Mouse (Mus musculus) CH12.LX (cell line): ENCODE measurements around the gene Bsn. TPM values are rescaled to one million over a fixed set of nuclear protein-coding genes. Genes with fewer than 3 reads are reported as not detected.

Experiments
- DNase-seq: peaks from one replicate; pipeline ENCODE4 v3.0.0-alpha.2; 2013; ENCODE audit errors: extremely low read depth
- H3K27ac ChIP-seq: 2 replicates; pipeline ENCODE4 v1.5.1; 2012; ENCODE audit warnings: low read depth, mild to moderate bottlenecking, control low read depth, moderate library complexity; ENCODE audit not compliant: insufficient read depth
- H3K27me3 ChIP-seq: replicated peaks from 2 replicates; pipeline ENCODE3; 2012; ENCODE audit warnings: inconsistent platforms
- H3K36me3 ChIP-seq, 2 experiments: replicated peaks in 1 of 2; 2 replicates each; pipeline versions ENCODE3 to v1.6.1; 2012; ENCODE audit warnings: inconsistent platforms in 1 of 2, low read length in 1 of 2, mild to moderate bottlenecking in 1 of 2, mixed read lengths in 1 of 2, moderate library complexity in 1 of 2; ENCODE audit not compliant: control insufficient read depth in 1 of 2, insufficient read depth in 1 of 2
- H3K4me1 ChIP-seq, 2 experiments: 2 replicates each; pipeline ENCODE4 v1.6.1; 2012; ENCODE audit warnings: inconsistent platforms in 1 of 2, moderate library complexity in 1 of 2; ENCODE audit not compliant: insufficient read depth in 2 of 2, control insufficient read depth in 1 of 2
- H3K4me2 ChIP-seq: 2 replicates; pipeline ENCODE4 v1.6.1; 2012; ENCODE audit warnings: low read depth, mild to moderate bottlenecking, control low read depth; ENCODE audit not compliant: poor library complexity, insufficient read depth, severe bottlenecking
- H3K4me3 ChIP-seq, 3 experiments: fragments of 150-350 bp in 1 of 3; sonication (generic) in 1 of 3; replicated peaks in 1 of 3; 2 replicates each; pipeline versions ENCODE3 to v1.5.1; 2011 to 2012; ENCODE audit warnings: low read depth in 2 of 3, low read length in 2 of 3, mild to moderate bottlenecking in 2 of 3, moderate library complexity in 2 of 3, control low read depth in 1 of 3, improper control_type of control experiment in 1 of 3, inconsistent platforms in 1 of 3, mixed read lengths in 1 of 3; ENCODE audit not compliant: poor library complexity in 1 of 3
- H3K79me2 ChIP-seq: replicated peaks from 2 replicates; pipeline ENCODE4 v1.6.1; 2012; ENCODE audit warnings: mild to moderate bottlenecking, moderate library complexity; ENCODE audit not compliant: control insufficient read depth, poor library complexity, insufficient read depth, severe bottlenecking; ENCODE audit errors: extremely low read depth
- H3K9ac ChIP-seq: 2 replicates; pipeline ENCODE4 v1.6.1; 2012; ENCODE audit warnings: low read depth, mild to moderate bottlenecking, control low read depth, moderate library complexity; ENCODE audit not compliant: insufficient read depth
- H3K9me3 ChIP-seq: replicated peaks from 2 replicates; pipeline ENCODE3; 2012; ENCODE audit warnings: low read length, inconsistent platforms, mixed read lengths
- BHLHE40 ChIP-seq: IDR thresholded peaks from 2 replicates; pipeline ENCODE4 v1.6.1; 2011; ENCODE audit warnings: mild to moderate bottlenecking, low read depth, low read length, improper control_type of control experiment
- CHD1 ChIP-seq: IDR thresholded peaks from 2 replicates; pipeline ENCODE4 v1.6.1; 2012; ENCODE audit warnings: low read depth, low read length, improper control_type of control experiment, inconsistent platforms
- CHD2 ChIP-seq: IDR thresholded peaks from 2 replicates; pipeline ENCODE4 v1.6.1; 2011; ENCODE audit warnings: low read length, improper control_type of control experiment
- CTCF ChIP-seq, 2 experiments: IDR thresholded peaks in 1 of 2; conservative IDR thresholded peaks in 1 of 2; 2 replicates each; pipeline ENCODE4 v1.5.1; 2011 to 2012; ENCODE audit warnings: low read depth in 2 of 2, low read length in 2 of 2, improper control_type of control experiment in 1 of 2, inconsistent platforms in 1 of 2, mild to moderate bottlenecking in 1 of 2, moderate library complexity in 1 of 2
- E2F4 ChIP-seq: IDR thresholded peaks from 2 replicates; pipeline ENCODE4 v1.6.1; 2011; ENCODE audit warnings: low read depth, low read length, improper control_type of control experiment; ENCODE audit not compliant: insufficient replicate concordance
- ELF1 ChIP-seq: IDR thresholded peaks from 2 replicates; pipeline ENCODE4 v1.6.1; 2014; ENCODE audit warnings: low read depth, mild to moderate bottlenecking, inconsistent platforms, low read length, improper control_type of control experiment
- EP300 ChIP-seq: IDR thresholded peaks from 2 replicates; pipeline ENCODE4 v1.6.1; 2011; ENCODE audit warnings: low read length, improper control_type of control experiment
- KAT2A ChIP-seq: IDR thresholded peaks from 2 replicates; pipeline ENCODE4 v1.6.1; 2012; ENCODE audit warnings: low read length, improper control_type of control experiment, inconsistent platforms; ENCODE audit not compliant: insufficient replicate concordance
- MAFK ChIP-seq: IDR thresholded peaks from 2 replicates; pipeline ENCODE4 v1.6.1; 2011; ENCODE audit warnings: low read length, improper control_type of control experiment; ENCODE audit not compliant: insufficient replicate concordance
- MEF2A ChIP-seq: IDR thresholded peaks from 2 replicates; pipeline ENCODE4 v1.6.1; 2014; ENCODE audit warnings: low read depth, mild to moderate bottlenecking, inconsistent platforms, low read length, improper control_type of control experiment, borderline replicate concordance
- MYC ChIP-seq: IDR thresholded peaks from 2 replicates; pipeline ENCODE4 v1.6.1; 2011; ENCODE audit warnings: low read depth, mild to moderate bottlenecking, improper control_type of control experiment, low read length
- NRF1 ChIP-seq: IDR thresholded peaks from 2 replicates; pipeline ENCODE4 v1.6.1; 2014; ENCODE audit warnings: low read depth, mild to moderate bottlenecking, inconsistent platforms, low read length, improper control_type of control experiment, moderate library complexity
- PAX5 ChIP-seq: IDR thresholded peaks from 2 replicates; pipeline ENCODE4 v1.6.1; 2012; ENCODE audit warnings: low read length, inconsistent platforms, mixed read lengths
- POLR2A ChIP-seq: IDR thresholded peaks from 2 replicates; pipeline ENCODE4 v1.6.1; 2011; ENCODE audit warnings: low read depth, mild to moderate bottlenecking, improper control_type of control experiment, low read length
- POLR2AphosphoS2 ChIP-seq: IDR thresholded peaks from 2 replicates; pipeline ENCODE4 v1.6.1; 2011; ENCODE audit warnings: low read depth, low read length, improper control_type of control experiment
- RAD21 ChIP-seq: IDR thresholded peaks from 2 replicates; pipeline ENCODE4 v1.6.1; 2011; ENCODE audit warnings: low read depth, mild to moderate bottlenecking, low read length, improper control_type of control experiment, moderate library complexity
- RCOR1 ChIP-seq: conservative IDR thresholded peaks from 2 replicates; pipeline ENCODE4 v1.6.1; 2012; ENCODE audit warnings: low read depth, mild to moderate bottlenecking, inconsistent platforms, low read length, improper control_type of control experiment
- SMC3 ChIP-seq: IDR thresholded peaks from 2 replicates; pipeline ENCODE4 v1.6.1; 2011; ENCODE audit warnings: low read depth, low read length, improper control_type of control experiment
- TBP ChIP-seq: conservative IDR thresholded peaks from 2 replicates; pipeline ENCODE4 v1.6.1; 2011; ENCODE audit warnings: low read depth, low read length, improper control_type of control experiment
- TCF12 ChIP-seq: IDR thresholded peaks from 2 replicates; pipeline ENCODE4 v1.6.1; 2014; ENCODE audit warnings: low read depth, mild to moderate bottlenecking, inconsistent platforms, low read length, improper control_type of control experiment
- USF1 ChIP-seq: IDR thresholded peaks from 2 replicates; pipeline ENCODE4 v1.6.1; 2014; ENCODE audit warnings: low read depth, mild to moderate bottlenecking, inconsistent platforms, low read length, improper control_type of control experiment
- USF2 ChIP-seq: conservative IDR thresholded peaks from 2 replicates; pipeline ENCODE4 v1.6.1; 2011; ENCODE audit warnings: low read depth, low read length, improper control_type of control experiment
- ZC3H11A ChIP-seq: IDR thresholded peaks from 2 replicates; pipeline ENCODE4 v1.6.1; 2012; ENCODE audit warnings: low read depth, mild to moderate bottlenecking, inconsistent platforms, low read length, improper control_type of control experiment
- ZMIZ1 ChIP-seq: IDR thresholded peaks from 2 replicates; pipeline ENCODE4 v1.6.1; 2012; ENCODE audit warnings: low read depth, mild to moderate bottlenecking, inconsistent platforms, low read length, improper control_type of control experiment
- ZNF384 ChIP-seq: IDR thresholded peaks from 2 replicates; pipeline ENCODE4 v1.6.1; 2012; ENCODE audit warnings: low read depth, low read length, improper control_type of control experiment, inconsistent platforms
- dilution Hi-C: fragments of 300-500 bp; cut with MboI; formaldehyde crosslinking; loops from 2 replicates; pipeline ENCODE4 v1.14.3; 2020; ENCODE audit warnings: low sequenced_read_pairs; ENCODE audit not compliant: extremely low pct_unique_long_range_greater_than_20kb, extremely low pct_ligation_motif_present
- in situ Hi-C: fragments of 300-500 bp; cut with MboI; formaldehyde crosslinking; loops from 3 replicates; pipeline ENCODE4 v1.14.3; 2019; ENCODE audit warnings: low sequenced_read_pairs, low pct_ligation_motif_present, low pct_unique_long_range_greater_than_20kb, mixed read lengths
- polyA plus RNA-seq: library from polyadenylated mRNA; unstranded; fragments of >175 nt; gene quantifications from 2 replicates; pipeline ENCODE4 v1.2.1, GENCODE M21; 2012; ENCODE audit warnings: low read depth; ENCODE audit not compliant: insufficient read length
- total RNA-seq, 2 experiments: library from RNA; depleted of rRNA; stranded (reverse); fragments of 300-350 nt in 1 of 2; fragments of >200 nt in 1 of 2; gene quantifications; 2 replicates each; pipeline ENCODE4 v1.2.3; 2012 to 2014

Bsn gene
- total and polyA plus RNA-seq, 3 experiments: 3.6 to 7.8 (median 4.4) TPM

GRCm38 (mm10) chr9:108082988-108083431 lies 107.2 kb downstream of the Bsn start, which contains the start of gene Rnf123:
Gene Rnf123, minus strand, starts transcription at chr9:108083346.
- Histone ChIP-seq H3K9me3 (no peaks in the 10 kb centered on the region), H3K27me3 (no peaks in the 10 kb centered on the region), H3K4me1 (peaks cover 8 to 20% of the 10 kb centered on the region in 2 experiments), H3K36me3 (peaks cover 69 to 70% of the 10 kb centered on the region in 2 experiments), H3K79me2 (no peaks in the 10 kb centered on the region), H3K9ac (no peak within 1 kb of the TSS), H3K27ac (no peak within 1 kb of the TSS), H3K4me3 (no peak within 1 kb of the TSS), H3K4me2 (no peak within 1 kb of the TSS)
- DNase-seq: no peak
- dilution Hi-C loops: no loop called here
- no peak for TF ChIP-seq MYC
- TF ChIP-seq EP300: no peak
- TF ChIP-seq POLR2AphosphoS2: no peak
- TF ChIP-seq ZMIZ1: no peak
- no peak for TF ChIP-seq MAFK
- no peak for TF ChIP-seq ZC3H11A
- no peak for TF ChIP-seq BHLHE40
- no peak for TF ChIP-seq ZNF384
- in situ Hi-C loops: no loop called here

GRCm38 (mm10) chr9:108082549-108082948 lies 107.6 kb downstream of the Bsn start:
- Histone ChIP-seq H3K9ac (no peak overlapping the region), H3K4me2 (no peak overlapping the region), H3K4me3 (no peak overlapping the region), H3K27ac (no peak overlapping the region), H3K36me3 (peaks cover 64 to 65% of the 10 kb centered on the region in 2 experiments), H3K9me3 (no peaks in the 10 kb centered on the region), H3K27me3 (no peaks in the 10 kb centered on the region), H3K79me2 (no peaks in the 10 kb centered on the region), H3K4me1 (peaks cover 11 to 24% of the 10 kb centered on the region in 2 experiments)
- dilution Hi-C loops (no loop called here), in situ Hi-C loops (no loop called here)
- no peak for TF ChIP-seq BHLHE40
- TF ChIP-seq POLR2AphosphoS2: no peak
- TF ChIP-seq TBP: no peak
- no peak for TF ChIP-seq MAFK
- DNase-seq: no peak

- Histone ChIP-seq H3K27ac (peak within 1 kb of the TSS; percentile 80), H3K36me3 (peaks cover 40 to 54% of the 10 kb centered on the region in 2 experiments), H3K79me2 (no peaks in the 10 kb centered on the region), H3K9me3 (no peaks in the 10 kb centered on the region), H3K4me3 (peak within 1 kb of the TSS; percentile 81 to 97 (median 90)), H3K4me2 (peak within 1 kb of the TSS; percentile 52), H3K4me1 (peaks cover 12 to 33% of the 10 kb centered on the region in 2 experiments), H3K27me3 (no peaks in the 10 kb centered on the region), H3K9ac (peak within 1 kb of the TSS; percentile 85)
- DNase-seq: peak; percentile 88
- dilution Hi-C loops: no loop called here
- in situ Hi-C loops: no loop called here
- TF ChIP-seq MYC (peak; percentile 53; the same call in 1 of the 2 replicates), TCF12 (peak; percentile 67; the same call in 1 of the 2 replicates), ELF1 (peak; percentile 91), POLR2A (peak; percentile 86), CHD1 (peak; percentile 90; the same call in 1 of the 2 replicates), NRF1 (no peak), E2F4 (no peak), MEF2A (no peak; the same call in 1 of the 2 replicates), RCOR1 (no peak), POLR2AphosphoS2 (no peak), MAFK (no peak), ZMIZ1 (no peak; the same call in 1 of the 2 replicates), SMC3 (no peak), USF1 (no peak), KAT2A (no peak), BHLHE40 (no peak), ZC3H11A (no peak), RAD21 (no peak), PAX5 (no peak), TBP (peak; percentile 66; the same call in 1 of the 2 replicates), CTCF (conservative IDR thresholded peaks at IDR 0.05 in 1 of 2, IDR thresholded peaks at IDR 0.05 in 1 of 2; ENCODE audit: low read depth in 2 of 2, low read length in 2 of 2) (no peak), CHD2 (no peak; the same call in 1 of the 2 replicates), USF2 (no peak)
These were observed 110.0 kb downstream of the Bsn start, which contains the start of gene Mst1 for GRCm38 (mm10) chr9:108080168-108080567. Gene Mst1, plus strand, starts transcription at chr9:108080436.
